Mouse (Mus musculus) layer of hippocampus, postnatal 36 days (tissue): Measurements from ENCODE around the gene Creb3l1. TPM values are rescaled to one million over a fixed set of nuclear protein-coding genes. Genes with fewer than 3 reads are reported as not detected.

Experiments used
- DNase-seq, 2 experiments: peaks; one replicate each; pipeline ENCODE4 v3.0.0; 2022
- microRNA-seq, 2 experiments: library from miRNA; unstranded; fragments of <30 nt; microRNA quantifications; one replicate each; pipeline ENCODE4 v1.2.0; 2021
- total RNA-seq, 2 experiments: library from RNA; stranded (reverse); gene quantifications; 2 replicates each; pipeline ENCODE4 v1.2.3; 2021

Gene Creb3l1
- total RNA-seq, 2 experiments from 2014 or later: 3.4 to 4.3 TPM

DNA sequence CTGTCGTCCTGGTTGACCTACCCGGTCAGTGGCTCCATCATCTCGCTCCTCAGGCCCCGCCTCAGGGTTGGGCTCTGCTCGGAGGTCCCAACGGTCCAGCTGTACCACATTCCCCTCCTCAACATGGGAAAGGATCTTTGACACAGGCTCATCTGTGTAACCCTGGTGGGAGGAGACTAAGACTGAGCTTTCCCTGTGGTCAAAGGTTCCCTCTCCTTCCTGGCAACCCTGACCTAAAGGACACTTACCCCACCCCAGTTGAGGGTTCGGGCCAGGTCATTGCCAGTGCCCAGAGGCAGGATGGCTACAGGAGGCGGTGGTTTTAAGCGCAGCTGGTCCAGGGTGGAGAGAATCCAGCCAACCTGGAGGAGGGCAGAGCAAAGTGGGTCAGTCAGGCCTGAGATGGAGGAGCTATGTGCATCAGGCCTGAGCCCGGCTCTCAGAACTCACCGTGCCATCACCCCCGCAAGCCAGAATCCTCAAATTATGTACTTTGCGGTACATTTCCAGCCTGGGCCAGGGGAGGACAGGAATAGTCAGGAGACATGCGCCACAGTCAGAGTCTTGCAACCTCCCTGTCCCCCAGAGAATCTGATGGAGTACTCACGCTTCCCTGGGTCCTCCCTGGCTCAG lies 84.9 kb downstream of the Creb3l1 start:
- DNase-seq: no peak

DNA sequence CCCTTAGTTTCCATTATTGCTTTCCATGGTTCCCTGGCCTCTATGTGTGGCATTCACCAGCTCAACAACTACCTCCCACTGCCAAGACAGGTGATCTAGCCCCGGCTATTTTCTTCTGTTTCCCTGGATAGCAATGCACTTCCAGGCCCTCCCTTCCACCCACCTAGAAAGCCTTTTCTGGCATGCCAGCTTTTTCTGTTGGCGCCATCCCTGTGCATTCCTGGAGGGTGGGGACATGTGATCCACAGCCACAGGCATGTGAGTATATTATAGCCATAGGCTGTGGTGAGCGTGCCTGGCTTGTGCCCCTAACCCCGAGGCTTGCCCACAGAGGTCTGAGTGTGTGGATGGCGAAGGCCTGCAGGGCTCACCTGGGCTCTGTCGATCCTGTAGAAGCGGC lies 88.1 kb downstream of the Creb3l1 start:
- no peak for DNase-seq

DNA sequence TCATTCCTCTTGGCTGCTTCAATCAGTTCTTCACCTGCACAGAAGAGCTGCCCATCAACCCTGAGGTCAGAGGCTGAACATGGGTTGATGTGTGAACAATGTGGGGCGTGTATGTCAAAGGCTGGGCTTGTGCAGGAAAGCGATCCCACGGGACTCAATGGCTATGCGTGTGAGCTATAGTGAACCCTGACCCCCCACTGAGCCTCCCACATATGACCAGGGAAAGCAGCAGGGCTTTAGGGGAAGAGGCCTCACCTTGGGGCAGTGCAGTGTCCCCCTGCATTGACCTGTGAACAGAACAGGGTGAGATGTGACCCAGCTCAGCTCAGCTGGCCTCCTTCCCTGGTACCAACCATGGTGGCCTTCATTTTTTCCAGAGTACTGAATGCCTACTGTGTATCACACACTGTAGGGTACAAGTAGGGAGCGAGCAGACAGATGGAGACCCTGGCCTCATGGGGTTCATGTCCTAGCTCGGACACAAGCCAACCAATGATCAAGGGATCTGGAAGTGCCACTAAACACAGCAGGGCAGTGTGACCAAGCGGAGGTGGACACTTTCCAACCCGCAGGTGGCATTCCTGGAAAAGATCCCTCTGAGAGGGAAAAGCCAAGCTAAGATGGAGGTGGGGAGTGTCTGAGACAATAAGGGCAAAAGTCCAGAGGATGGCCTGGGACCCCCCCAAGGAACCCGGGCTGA lies 89.3 kb downstream of the Creb3l1 start:
- no peak for DNase-seq

DNA sequence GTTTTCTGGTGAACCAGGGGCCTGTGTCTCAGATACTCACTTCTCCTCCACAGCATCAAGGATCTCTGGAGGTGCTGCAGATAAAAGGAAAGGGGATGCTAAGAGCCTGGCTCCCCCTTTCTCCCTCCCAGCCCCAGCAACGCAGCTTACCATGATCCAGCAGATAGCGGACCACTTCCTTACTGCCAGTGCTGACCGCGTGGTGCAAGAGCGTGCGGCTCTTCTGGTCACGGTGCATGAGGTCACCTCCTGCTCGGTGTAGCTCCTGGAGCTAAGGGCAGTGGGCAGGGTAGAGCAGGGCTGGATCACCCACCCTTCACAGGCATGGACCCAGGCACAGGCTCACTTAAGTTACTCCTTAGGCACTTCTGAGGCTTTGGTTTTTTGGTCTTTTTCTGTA lies 90.3 kb downstream of the Creb3l1 start:
- no peak for DNase-seq

DNA sequence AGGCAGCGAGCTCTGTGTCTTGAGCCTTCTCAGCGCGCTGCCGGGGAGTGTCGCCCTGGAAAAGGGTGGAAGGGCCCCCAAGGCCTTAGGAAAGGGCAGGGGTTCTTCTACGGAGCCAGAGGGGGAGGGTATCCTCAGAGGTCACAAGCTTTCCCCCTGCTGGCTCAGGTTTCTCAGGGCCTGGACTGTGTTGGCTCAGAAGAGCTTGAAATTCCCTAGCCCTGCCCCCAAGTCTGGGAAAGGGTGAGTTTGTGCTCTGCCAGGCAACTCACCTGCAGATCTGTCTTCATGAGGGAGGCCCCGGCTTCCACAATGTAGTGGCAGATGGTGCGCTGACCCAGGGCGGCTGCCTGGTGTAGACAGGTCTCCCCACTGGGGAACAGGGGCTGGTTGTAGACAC lies 90.8 kb downstream of the Creb3l1 start:
- DNase-seq: no peak

DNA sequence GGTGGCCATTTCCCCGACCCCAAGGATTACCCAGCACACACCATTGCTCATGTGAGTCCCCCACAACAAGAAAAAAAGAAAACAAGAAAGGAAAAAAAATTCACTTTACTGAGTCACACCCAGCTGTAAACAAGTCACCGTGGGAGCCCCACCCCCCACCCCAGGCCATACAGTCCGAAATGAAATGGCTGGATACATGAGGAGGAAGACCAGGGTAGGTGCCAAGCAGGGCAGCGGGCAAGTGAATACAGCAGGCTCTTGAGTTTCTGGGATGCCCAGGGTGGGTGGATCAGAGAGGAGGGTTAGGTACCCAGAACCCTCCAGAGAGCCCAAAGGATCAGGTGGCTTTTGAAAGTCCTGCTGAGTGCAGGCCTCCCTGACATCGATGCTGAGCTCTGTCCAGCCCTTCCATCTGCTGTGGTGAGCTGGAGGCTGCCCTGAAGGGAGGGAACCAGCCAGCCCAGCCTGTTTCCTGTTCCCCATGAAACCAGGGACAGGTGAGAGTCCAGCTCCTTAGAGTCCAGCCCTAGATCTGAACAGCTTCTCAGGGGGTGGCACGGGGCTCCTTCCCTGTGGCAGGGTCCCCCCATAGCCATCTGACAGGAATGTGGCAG lies 91.5 kb downstream of the Creb3l1 start:
- DNase-seq: no peak

Small RNAs within 50 kb of the gene (microRNA-seq; reads per million reads assigned to microRNA genes)
- 0.60 to 1.3 reads per million in 2 experiments for gene Mir6999

Other genes starting within 250 kb of the Creb3l1 start
- gene Chrm4, start 97.3 kb downstream of the Creb3l1 start, total RNA-seq: 10 to 100 TPM; 25.7 to 28.6 TPM
- 10 to 100 TPM; 25.4 to 29.4 TPM for gene Mdk, start 92.2 kb downstream of the Creb3l1 start, total RNA-seq
- not detected for gene Gm9821, start 78.8 kb downstream of the Creb3l1 start, total RNA-seq
- 100 to 1,000 TPM; 500 to 531 TPM for gene Dgkz, start 48.6 kb downstream of the Creb3l1 start, total RNA-seq
- gene Phf21a, start 68.6 kb upstream of the Creb3l1 start, total RNA-seq: 100 to 1,000 TPM; 136 to 142 TPM